Mouse (Mus musculus): Measurements from ENCODE around the gene Smim24. TPM values are rescaled to one million over a fixed set of nuclear protein-coding genes. Genes with fewer than 3 reads are reported as not detected.

Smim24 gene
- total RNA-seq, 2 experiments from 2014 or later, result 1.2 to 13.2 TPM

GRCm38 (mm10) chr10:81389801-81390677 is 2.8 kb upstream of the Smim24 start:
- peak; percentile 55 to 66 for DNase-seq (ENCODE audit: low spot score in 2 of 2)

- no peak for DNase-seq (ENCODE audit: low spot score in 2 of 2)
These were observed 2.2 kb upstream of the Smim24 start for GRCm38 (mm10) chr10:81390678-81390965.

DNA sequence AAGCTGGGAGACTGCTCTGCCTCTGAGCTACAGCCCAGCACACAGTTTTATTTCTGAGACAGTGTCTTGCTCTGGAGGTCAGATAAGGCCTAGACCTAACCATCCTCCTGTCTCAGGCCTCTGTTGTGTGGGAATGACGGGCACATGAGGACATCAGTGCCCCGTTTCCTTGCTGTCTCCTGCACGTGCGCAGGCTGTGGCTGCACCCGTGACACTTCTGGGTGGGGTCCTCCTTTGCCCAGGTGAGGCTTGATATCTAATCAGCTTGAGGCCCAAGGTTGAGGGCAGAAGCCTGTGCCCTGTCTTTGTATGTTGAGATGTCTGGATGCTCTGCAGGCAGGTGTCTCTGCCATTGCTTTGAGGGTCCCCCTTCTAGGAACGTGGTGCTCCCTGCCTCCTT is 581 bp upstream of the Smim24 start:
- DNase-seq (ENCODE audit: low spot score in 2 of 2), result no peak

- no peak for DNase-seq (ENCODE audit: low spot score in 2 of 2)
These were observed 709 bp downstream of the Smim24 start for GRCm38 (mm10) chr10:81393456-81394063.

DNA sequence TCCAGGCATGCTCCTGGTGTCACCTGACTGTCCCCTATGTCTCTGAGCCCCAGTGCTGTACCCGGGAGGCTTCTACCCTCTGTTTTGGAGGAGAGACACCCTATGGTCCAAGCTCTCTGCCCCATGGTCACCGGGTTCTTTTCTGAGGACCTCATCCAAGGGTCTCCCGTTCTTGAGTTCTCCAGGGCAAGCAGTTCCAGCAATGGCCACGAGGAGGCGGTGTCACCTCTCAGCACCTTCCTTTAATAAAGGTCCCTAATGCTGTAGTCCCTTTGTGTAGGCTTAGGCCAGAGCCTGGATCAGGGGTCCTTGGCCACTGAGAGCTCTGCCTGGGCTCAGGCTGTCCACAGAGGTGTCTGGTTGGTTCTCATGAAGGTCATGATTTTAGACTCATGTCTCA is 2.3 kb downstream of the Smim24 start:
- DNase-seq (ENCODE audit: low spot score in 2 of 2), result no peak

DNA sequence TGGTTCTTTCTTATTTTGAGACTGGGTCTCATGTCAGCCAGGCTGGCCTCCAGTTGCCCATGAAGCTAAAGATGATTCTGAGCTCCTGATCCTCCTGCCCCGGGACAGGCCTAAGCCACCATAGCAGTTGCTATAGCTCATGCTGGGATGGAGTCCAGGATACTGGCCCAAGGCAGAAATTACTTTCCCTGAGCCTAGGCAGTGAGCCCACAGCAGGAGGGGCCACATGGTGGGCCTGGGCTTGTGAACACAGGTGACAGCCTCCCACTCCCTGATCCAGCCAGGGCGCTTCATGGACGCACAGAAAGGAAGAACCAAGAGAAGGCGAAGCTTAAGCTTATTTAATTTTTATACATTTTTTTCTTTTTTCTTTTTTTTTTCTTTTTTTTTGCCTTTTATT is 3.0 kb downstream of the Smim24 start:
- DNase-seq (ENCODE audit: low spot score in 2 of 2), result no peak

DNA sequence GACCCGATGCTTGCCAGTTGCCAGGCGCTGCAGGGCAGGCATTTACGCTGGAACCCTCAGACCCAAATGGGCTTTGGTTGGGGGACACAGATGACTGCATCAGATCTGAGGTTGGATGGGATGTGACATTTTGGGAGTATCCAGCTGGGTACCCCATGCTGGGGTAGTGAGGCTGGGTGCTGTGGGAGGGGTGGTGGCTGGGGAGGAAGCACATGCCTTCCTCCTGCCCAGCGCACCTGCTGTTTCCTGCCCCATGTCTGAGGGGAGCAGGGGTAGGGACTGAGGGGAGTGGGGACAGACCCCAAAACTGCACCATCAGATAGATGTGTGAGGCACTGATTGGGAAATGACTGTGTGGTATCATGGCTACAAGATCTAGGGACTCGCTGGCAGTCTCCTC is 3.9 kb downstream of the Smim24 start:
- DNase-seq (ENCODE audit: low spot score in 2 of 2), result no peak

DNA sequence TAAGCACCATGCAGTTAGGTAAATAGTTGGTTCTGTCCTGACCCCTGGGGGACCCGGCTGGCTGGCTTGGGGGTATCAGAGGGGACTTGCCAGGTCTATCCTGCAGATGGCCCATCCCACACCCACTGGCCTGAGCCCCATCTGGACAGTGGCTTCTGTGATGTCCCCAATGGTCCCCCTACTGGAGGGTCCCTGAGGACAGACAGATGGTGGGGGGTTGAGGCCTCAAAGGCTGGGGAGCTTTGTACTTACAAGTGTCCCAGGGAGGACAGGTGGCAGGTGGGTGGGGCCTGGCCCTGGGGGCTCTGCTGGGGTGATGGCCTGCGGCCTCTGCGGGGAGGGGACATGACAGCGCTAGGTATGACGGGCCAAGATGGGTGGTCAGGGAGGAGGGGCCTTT is 6.4 kb downstream of the Smim24 start:
- DNase-seq (ENCODE audit: low spot score in 2 of 2), result no peak

DNA sequence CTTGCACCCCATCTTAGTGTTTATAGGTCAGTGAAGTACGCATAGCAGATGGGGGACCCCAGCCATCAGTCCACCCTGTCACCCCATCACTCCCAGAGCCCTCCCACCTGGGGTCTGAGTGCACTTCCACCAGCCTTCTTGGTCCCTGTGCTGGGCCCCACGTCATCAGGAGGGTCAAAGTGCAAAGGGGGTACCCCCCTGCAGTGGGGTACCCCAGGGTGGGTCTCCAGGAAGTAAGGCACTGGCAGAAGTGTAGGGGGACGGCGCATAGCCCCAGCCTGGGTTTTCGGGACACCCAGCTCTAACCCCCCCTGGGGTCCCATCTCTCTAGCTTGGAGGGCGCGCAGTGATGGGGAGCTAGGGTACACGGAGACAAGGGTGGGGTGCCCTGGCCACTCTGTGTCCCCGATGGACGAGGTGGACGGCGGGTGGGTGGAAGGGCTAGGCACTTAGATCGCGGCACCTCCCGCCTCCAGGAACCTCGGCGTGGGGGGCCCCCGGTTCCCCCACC is 7.0 kb downstream of the Smim24 start:
- DNase-seq (ENCODE audit: low spot score in 2 of 2), result no peak

DNA sequence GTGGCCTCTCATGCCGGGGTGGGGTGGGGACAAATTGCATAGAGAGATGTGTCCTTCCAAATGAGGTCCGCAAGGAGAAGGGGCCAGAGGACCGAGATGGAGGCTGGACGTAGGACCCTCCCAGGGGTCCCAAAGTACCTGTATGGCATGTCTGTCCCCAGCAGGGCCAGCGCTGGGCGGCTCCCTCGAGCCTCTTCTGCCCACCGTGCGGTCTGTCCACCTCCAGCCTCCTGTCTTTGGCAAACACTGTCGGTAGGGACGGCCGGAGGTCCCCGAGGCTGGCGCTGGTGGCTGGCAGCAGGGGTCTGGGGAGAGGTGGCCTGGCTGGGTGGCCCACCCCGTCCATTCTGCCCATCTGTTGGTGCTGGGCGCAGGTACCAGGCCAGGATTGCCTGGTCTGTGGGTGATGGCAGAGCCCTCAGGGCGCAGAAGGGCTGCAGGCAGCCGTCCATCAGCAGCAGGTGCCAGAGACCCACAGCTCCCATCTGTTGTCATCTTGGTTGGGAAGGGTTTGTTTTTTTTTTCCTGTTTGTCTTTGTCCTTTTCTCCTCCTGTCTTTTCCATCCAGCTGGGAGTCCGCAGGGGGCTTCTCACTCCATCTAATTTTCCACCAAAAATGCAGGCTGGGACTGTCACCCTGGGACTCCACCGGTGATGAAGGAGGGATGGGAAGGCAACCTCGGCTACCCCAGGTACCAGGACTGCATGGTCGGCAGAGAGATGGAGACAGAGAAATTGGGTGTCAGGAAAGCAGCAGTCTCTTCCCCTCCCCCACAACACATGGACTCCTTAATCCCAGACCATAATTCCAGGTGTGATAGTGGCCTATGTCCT is 7.7 kb downstream of the Smim24 start:
- DNase-seq (ENCODE audit: low spot score in 2 of 2), result no peak

- DNase-seq (ENCODE audit: low spot score in 2 of 2), result no peak
These were observed 8.3 kb downstream of the Smim24 start for GRCm38 (mm10) chr10:81401205-81401520.

- DNase-seq (ENCODE audit: low spot score in 2 of 2), result no peak
These were observed 8.8 kb downstream of the Smim24 start for GRCm38 (mm10) chr10:81401521-81402226.

DNA sequence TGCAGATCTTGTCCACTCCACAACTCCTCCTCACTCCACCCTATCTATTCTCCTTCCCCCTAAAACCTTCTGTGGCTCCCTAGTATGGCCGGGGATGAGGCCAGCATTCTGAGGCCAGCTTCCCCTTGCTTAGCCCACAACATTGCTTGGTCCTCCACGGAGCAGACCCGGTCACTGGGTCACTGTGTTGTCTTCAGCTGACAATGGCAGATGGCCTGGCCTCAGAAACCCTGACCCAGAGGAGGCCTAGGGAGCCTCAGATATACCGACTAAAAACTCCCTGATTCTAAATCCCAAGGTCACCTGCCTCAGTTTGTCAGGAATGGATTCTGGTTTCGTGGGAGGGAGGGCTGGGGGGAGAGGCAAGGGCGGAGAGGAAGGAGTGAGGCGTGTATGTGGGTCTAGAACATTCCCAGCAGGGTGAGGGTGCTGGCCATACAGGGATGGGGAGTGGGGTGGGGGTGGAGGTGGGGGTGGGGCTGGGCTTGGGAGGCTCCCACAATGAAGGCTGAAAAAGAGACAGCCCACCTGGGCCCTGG is 9.4 kb downstream of the Smim24 start:
- no peak for DNase-seq (ENCODE audit: low spot score in 2 of 2)

DNA sequence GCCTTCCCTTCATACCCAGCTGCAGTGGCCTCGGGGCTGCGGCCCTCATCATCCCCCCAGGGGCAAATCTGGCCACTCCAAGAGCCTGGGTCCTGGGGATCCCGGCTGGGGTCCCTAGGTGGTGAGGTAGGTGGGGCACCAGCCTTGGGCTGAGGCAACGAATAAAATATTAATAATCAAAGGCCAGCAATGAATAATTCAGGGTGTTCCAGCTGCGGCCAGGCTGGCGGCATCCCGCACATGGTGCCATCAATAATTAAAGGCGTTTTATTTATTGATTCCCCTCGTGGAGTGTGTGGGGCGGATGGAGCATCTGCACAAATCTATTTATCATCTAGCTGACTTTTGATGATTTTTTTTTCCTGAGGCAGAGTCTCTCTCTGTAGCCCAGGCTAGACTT is 10.7 kb downstream of the Smim24 start:
- no peak for DNase-seq (ENCODE audit: low spot score in 2 of 2)

DNA sequence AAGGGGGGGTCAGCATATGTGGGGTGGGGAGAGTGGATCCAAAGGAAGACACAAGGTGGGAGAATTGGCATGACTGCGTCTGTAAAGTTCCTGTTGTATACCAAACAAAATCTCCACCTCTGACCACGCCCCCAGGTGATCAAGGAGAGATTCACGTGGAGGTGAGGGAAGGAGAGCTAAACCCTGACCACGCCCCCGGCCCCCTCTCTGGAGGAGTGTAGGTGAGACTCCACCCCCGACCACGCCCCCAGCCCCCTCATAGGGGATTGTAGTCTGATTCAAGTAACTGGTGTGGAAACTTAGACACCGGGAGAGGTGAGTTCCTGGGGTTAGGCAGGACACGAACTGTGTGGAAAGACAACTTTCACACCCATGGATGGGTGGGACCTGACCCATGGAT is 11.2 kb downstream of the Smim24 start:
- DNase-seq (ENCODE audit: low spot score in 2 of 2), result no peak

DNA sequence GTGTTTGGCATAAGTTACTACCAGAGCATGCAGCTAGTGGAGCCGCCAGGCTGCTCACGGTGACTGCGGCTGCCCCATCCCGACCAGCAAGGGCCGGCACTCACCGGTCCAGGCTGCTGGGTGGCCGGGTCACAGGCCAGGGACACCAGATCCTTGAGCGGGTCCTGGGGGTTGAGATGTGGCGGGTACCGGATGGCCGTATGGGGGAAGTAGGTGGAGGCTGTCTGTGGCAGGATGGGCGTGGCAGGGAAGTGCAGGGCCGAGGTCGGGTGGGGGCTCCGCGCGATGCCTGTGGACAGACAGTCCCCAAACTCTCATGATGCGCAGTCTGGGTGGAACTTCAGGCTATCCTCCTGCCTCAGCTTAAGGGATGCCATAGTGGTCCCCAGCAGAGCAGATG is 11.9 kb downstream of the Smim24 start:
- DNase-seq (ENCODE audit: low spot score in 2 of 2), result no peak

DNA sequence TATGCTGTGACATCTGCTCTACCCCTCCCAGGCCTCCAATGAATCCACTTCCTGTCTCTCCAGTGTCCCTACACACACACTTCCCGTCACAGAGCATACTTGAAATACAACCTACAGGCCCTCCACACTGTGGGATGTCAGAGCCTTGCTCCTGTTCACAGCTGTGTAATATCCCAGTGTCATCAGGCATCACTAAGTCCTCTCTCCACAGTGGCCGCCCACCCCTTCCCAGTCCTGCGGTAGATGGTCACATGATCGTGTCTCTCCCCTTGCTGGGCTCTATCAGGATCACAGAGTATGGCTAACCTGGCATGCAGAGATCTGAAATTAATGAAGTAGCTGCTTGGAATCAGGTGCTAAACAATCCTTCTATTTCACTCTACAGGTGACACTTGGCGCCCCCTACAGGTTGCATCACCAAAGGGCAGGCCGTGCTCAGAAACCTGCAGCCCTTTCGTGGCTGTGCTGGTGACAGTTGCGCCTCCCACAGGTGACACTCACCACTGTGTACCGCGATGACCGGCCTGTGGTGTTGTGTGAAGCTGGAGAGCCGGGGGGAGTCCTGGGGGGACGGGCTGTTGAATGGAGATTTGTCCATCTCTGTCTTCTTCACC is 12.8 kb downstream of the Smim24 start:
- DNase-seq (ENCODE audit: low spot score in 2 of 2), result no peak

DNA sequence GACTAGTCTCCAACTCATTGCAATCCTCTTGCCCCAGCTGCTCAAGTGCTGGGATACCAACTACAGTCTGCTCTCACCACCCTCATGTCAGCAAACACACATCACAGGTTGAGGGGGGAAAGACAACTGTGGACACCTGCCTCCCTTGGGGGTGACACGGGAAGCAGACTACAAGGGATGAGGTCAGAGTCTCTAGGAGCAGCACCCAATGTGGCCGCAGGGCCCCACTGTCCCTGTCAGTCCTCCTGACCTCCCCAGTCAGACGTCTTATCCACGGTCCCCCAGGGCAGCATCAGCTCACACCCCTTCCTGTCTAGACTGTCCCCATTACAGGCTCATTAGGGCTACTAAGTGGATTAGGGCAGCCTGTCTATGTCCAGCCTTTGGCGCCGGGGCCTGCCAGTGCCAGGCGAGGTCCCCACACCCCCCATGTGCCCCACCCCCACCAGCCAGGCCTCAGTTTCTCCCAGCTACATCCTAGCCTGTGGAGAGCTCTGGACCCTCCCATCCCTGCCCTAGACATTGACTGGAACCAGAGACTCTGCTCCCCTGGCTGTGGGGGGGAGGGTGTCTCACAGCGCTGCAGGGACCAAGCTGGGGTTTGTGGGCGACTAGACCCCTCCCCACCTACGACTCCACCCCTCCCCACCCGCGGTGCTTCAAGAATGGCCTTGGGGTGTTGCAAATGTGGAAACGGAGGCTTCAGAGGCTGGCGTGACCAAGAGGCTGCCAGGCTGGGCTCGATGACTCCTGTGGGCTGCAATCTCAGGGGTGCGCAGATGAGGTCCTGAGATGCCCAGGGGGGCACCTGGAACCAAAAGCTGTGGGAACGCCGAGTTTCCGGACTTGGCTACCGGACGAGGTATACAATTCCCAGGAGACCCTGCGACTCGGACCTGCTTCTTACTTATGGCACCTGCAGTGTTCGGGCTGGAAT is 13.9 kb downstream of the Smim24 start:
- DNase-seq (ENCODE audit: low spot score in 2 of 2), result no peak

- DNase-seq (ENCODE audit: low spot score in 2 of 2), result no peak
These were observed 14.9 kb downstream of the Smim24 start for GRCm38 (mm10) chr10:81407539-81408423.
